Mouse (Mus musculus) brain, embryonic 14.5 days (tissue): ENCODE measurements at regions not wholly inside any gene's neighbourhood (a gene's known extent, or its start where the extent isn't known, plus 50 kb on each side); places are given as distances from the start of the nearest gene placed in this dataset.

Source experiments
- CTCF ChIP-seq: fragments of 200-500 bp; IDR thresholded peaks from 2 replicates; pipeline ENCODE4 v1.5.1; 2012; ENCODE audit warnings: inconsistent platforms, mild to moderate bottlenecking, moderate library complexity, borderline replicate concordance; ENCODE audit not compliant: insufficient read depth, insufficient read length; ENCODE audit errors: extremely low read depth
- POLR2A ChIP-seq: fragments of 200-500 bp; IDR thresholded peaks from 2 replicates; pipeline ENCODE4 v1.6.1; 2012; ENCODE audit warnings: mild to moderate bottlenecking, inconsistent platforms, borderline replicate concordance; ENCODE audit not compliant: poor library complexity, insufficient read depth, insufficient read length, severe bottlenecking; ENCODE audit errors: extremely low read depth

DNA sequence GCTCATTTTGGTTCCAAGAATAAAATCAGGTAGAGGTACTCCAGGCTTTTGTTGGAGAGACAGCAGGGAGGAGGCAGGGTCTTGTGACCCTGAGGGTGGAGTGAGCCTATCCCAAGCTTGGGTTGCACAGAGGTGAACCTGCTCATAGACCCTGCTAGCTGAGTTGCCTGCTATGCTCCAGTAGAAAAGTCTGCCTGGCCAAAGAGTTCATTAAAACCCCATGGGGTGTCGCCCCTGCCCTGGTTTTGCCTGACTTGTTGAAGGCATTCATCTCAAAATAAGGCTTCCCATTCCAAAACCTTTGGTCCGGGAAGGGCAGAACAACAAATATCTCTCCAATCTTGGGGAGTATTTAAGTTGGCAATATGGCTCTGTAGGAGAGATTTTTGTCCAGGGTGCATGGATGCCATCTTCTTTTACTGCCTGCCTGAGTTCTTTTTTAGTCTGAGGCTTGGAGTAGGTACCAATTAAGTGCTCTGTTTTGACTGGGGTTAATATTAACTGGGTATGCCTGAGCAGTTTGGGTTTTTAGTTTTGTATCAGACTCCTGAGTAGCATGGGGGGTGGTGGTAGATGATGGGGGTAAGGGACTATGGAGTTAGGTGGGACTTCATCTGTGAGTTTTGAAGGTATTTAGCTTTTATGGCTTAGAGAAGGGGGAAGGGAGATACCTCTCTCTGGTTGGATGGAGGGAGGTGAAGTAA is 120.8 kb upstream of the Tmem164 start:
- TF ChIP-seq CTCF (no peak), POLR2A (no peak)
